Mouse (Mus musculus) lung, embryonic 14.5 days (tissue): ENCODE results near the gene Gpn1. TPM values are rescaled to one million over a fixed set of nuclear protein-coding genes. Genes with fewer than 3 reads are reported as not detected.

Source experiments
- ATAC-seq: fragments of 200-750 bp; cut with Nextera tagmentation; 2 replicates; pipeline ENCODE4 v1.8.0; 2017; ENCODE audit warnings: mild to moderate bottlenecking, moderate TSS enrichment, moderate library complexity; ENCODE audit not compliant: insufficient read depth
- DNase-seq: peaks from one replicate; pipeline ENCODE4 v3.0.0-alpha.2; 2015
- H3K27ac ChIP-seq: fragments of 300-500 bp; sonication (generic); 2 replicates; pipeline ENCODE4 v1.5.1; 2014; ENCODE audit warnings: low read depth, mild to moderate bottlenecking, moderate library complexity
- H3K27me3 ChIP-seq: fragments of 300-500 bp; sonication (generic); 2 replicates; pipeline ENCODE4 v1.6.1; 2014; ENCODE audit warnings: low read length, control low read depth; ENCODE audit not compliant: insufficient read depth
- H3K36me3 ChIP-seq: fragments of 300-500 bp; sonication (generic); 2 replicates; pipeline ENCODE4 v1.6.1; 2014; ENCODE audit warnings: control low read depth; ENCODE audit not compliant: insufficient read depth
- H3K4me1 ChIP-seq: fragments of 300-500 bp; sonication (generic); 2 replicates; pipeline ENCODE4 v1.6.1; 2014; ENCODE audit warnings: antibody characterized with exemption, control low read depth; ENCODE audit not compliant: insufficient read depth
- H3K4me2 ChIP-seq: fragments of 300-500 bp; sonication (generic); 2 replicates; pipeline ENCODE4 v1.6.1; 2014; ENCODE audit warnings: mild to moderate bottlenecking
- H3K4me3 ChIP-seq: fragments of 300-500 bp; sonication (generic); 2 replicates; pipeline ENCODE4 v1.5.1; 2014; ENCODE audit warnings: low read depth, low read length
- H3K9ac ChIP-seq: fragments of 300-500 bp; sonication (generic); 2 replicates; pipeline ENCODE4 v1.6.1; 2014
- H3K9me3 ChIP-seq: fragments of 300-500 bp; sonication (generic); 2 replicates; pipeline ENCODE4 v1.6.1; 2016; ENCODE audit warnings: low read depth, low read length, control low read depth
- CTCF ChIP-seq: IDR thresholded peaks from 2 replicates; pipeline ENCODE4 v1.5.1; 2016; ENCODE audit warnings: antibody characterized with exemption, low read depth
- WGBS: fragments of 180-500 bp; shearing (Covaris S2); extraction: QIAGEN DNeasy Blood & Tissue Kit; methylation state at CpG from one replicate; pipeline ENCODE4 v1.1.7; 2014; 5-methylcytosine and 5-hydroxymethylcytosine counted together
- polyA plus RNA-seq: library from polyadenylated mRNA; unstranded; fragments of >200 nt; fragmentation: Nextera tagmentation; extraction: Ambion mirVana; gene quantifications from 2 replicates; pipeline ENCODE4 v1.2.1, GENCODE M21; 2014

The Gpn1 gene
- polyA plus RNA-seq, 1 experiment from 2014 or later, result 69.2 TPM

- ATAC-seq (no peak), DNase-seq (peak; percentile 67)
- H3K36me3 ChIP-seq, result peaks cover 84% of the 10 kb centered on the region
- H3K27me3 ChIP-seq, result no peaks in the 10 kb centered on the region
- H3K9ac ChIP-seq, result no peak overlapping the region
- TF ChIP-seq CTCF, result peak; percentile 73
- no peak overlapping the region for H3K4me2 ChIP-seq
- no peak overlapping the region for H3K4me3 ChIP-seq
- no peaks in the 10 kb centered on the region for H3K4me1 ChIP-seq
- 65% methylated on average over 7 of the region's 7 CpGs for WGBS
- no peak overlapping the region for H3K27ac ChIP-seq
- no peaks in the 10 kb centered on the region for H3K9me3 ChIP-seq
Measured at GRCm38 (mm10) chr5:31470334-31470733, 24.2 kb upstream of the Gpn1 start.

GRCm38 (mm10) chr5:31480536-31480935, 14.0 kb upstream of the Gpn1 start:
- Histone ChIP-seq H3K27ac (no peak overlapping the region), H3K36me3 (peaks cover 65% of the 10 kb centered on the region), H3K4me3 (no peak overlapping the region), H3K4me2 (no peak overlapping the region), H3K27me3 (no peaks in the 10 kb centered on the region), H3K4me1 (no peaks in the 10 kb centered on the region), H3K9ac (no peak overlapping the region), H3K9me3 (no peaks in the 10 kb centered on the region)
- 77% methylated on average over 4 of the region's 4 CpGs for WGBS
- ATAC-seq (no peak), DNase-seq (no peak)
- TF ChIP-seq CTCF, result no peak

- Histone ChIP-seq H3K4me1 (no peaks in the 10 kb centered on the region), H3K4me2 (no peak within 1 kb of the TSS), H3K36me3 (peaks cover 17% of the 10 kb centered on the region), H3K9me3 (no peaks in the 10 kb centered on the region), H3K4me3 (no peak within 1 kb of the TSS), H3K9ac (no peak within 1 kb of the TSS), H3K27me3 (no peaks in the 10 kb centered on the region), H3K27ac (no peak within 1 kb of the TSS)
- DNase-seq (no peak), ATAC-seq (no peak)
- 89% methylated on average over 3 of the region's 3 CpGs for WGBS
- TF ChIP-seq CTCF, result no peak
Measured at GRCm38 (mm10) chr5:31485440-31485839, 9.1 kb upstream of the Gpn1 start, which contains the start of gene 4930548H24Rik. Gene 4930548H24Rik (plus strand): TSS chr5:31485740.

- Histone ChIP-seq H3K4me1 (no peaks in the 10 kb centered on the region), H3K9me3 (no peaks in the 10 kb centered on the region), H3K27ac (no peak overlapping the region), H3K36me3 (no peaks in the 10 kb centered on the region), H3K27me3 (no peaks in the 10 kb centered on the region), H3K9ac (no peak overlapping the region), H3K4me3 (no peak overlapping the region), H3K4me2 (no peak overlapping the region)
- TF ChIP-seq CTCF, result no peak
- WGBS, result 93% methylated on average over 3 of the region's 3 CpGs
- DNase-seq, result no peak
- ATAC-seq, result no peak
Measured at GRCm38 (mm10) chr5:31487889-31488288, 6.7 kb upstream of the Gpn1 start.

- TF ChIP-seq CTCF, result no peak
- no peaks in the 10 kb centered on the region for H3K36me3 ChIP-seq
- H3K9me3 ChIP-seq, result no peaks in the 10 kb centered on the region
- no peak overlapping the region for H3K4me3 ChIP-seq
- no peaks in the 10 kb centered on the region for H3K27me3 ChIP-seq
- H3K4me1 ChIP-seq, result no peaks in the 10 kb centered on the region
- H3K9ac ChIP-seq, result no peak overlapping the region
- WGBS, result 59% methylated on average over 7 of the region's 7 CpGs
- DNase-seq (no peak), ATAC-seq (no peak)
- H3K27ac ChIP-seq, result no peak overlapping the region
- H3K4me2 ChIP-seq, result no peak overlapping the region
Measured at GRCm38 (mm10) chr5:31489116-31489769, 5.3 kb upstream of the Gpn1 start.

- ATAC-seq (no peak), DNase-seq (no peak)
- no peaks in the 10 kb centered on the region for H3K9me3 ChIP-seq
- 68% methylated on average over 1 of the region's 1 CpGs for WGBS
- H3K4me3 ChIP-seq, result no peak overlapping the region
- no peak overlapping the region for H3K4me2 ChIP-seq
- H3K27ac ChIP-seq, result no peak overlapping the region
- H3K9ac ChIP-seq, result no peak overlapping the region
- H3K36me3 ChIP-seq, result peaks cover 8% of the 10 kb centered on the region
- no peaks in the 10 kb centered on the region for H3K27me3 ChIP-seq
- H3K4me1 ChIP-seq, result 0 out of 2 replicates have a peak, but pooled peaks cover 3% of the 10 kb centered on the region
- TF ChIP-seq CTCF, result no peak
Measured at GRCm38 (mm10) chr5:31492031-31492430, 2.5 kb upstream of the Gpn1 start.

GRCm38 (mm10) chr5:31504843-31505242, 10.3 kb downstream of the Gpn1 start:
- Histone ChIP-seq H3K4me3 (no peak overlapping the region), H3K36me3 (peaks cover 92% of the 10 kb centered on the region), H3K9ac (no peak overlapping the region), H3K27me3 (no peaks in the 10 kb centered on the region), H3K9me3 (no peaks in the 10 kb centered on the region), H3K27ac (no peak overlapping the region), H3K4me1 (no peaks in the 10 kb centered on the region), H3K4me2 (no peak overlapping the region)
- peak; percentile 2 for DNase-seq
- WGBS, result 64% methylated on average over 10 of the region's 10 CpGs
- TF ChIP-seq CTCF, result no peak
- ATAC-seq, result no peak
